Mouse (Mus musculus) heart, postnatal 36 days (tissue): Measurements from ENCODE around the gene Ccdc175. TPM values are rescaled to one million over a fixed set of nuclear protein-coding genes. Genes with fewer than 3 reads are reported as not detected.

ENCODE experiments used
- DNase-seq, 2 experiments: peaks; one replicate each; pipeline ENCODE4 v3.0.0; 2021 to 2022
- intact Hi-C: fragments of 180-260 bp; cut with DNase I; formaldehyde crosslinking; loops from one replicate; pipeline ENCODE4 v1.15.1; 2025
- total RNA-seq, 2 experiments: library from RNA; stranded (reverse); gene quantifications; 2 replicates each; pipeline ENCODE4 v1.2.3; 2021

The Ccdc175 gene
- total RNA-seq: not detected

DNA sequence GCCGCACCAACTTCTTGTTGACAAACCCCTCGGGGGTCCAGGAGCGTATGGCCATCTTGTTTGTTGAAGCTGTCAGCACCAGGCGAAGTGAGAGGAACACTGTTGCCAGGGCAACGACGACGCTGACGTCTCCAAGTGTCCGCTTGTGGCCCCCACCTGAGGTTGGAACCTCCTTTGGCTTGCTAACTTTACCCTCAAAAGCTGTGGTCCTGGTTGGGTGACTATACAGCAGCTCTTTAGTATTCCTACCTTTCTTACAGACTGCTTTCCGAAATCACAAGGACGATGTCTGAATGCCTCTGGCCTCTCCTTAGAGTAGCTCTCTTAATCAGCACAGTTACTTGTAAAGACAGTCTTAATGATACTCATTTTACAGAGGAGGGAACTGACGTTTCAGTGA is at the start of gene Ccdc175:
Gene Ccdc175, minus strand, starts transcription at position 101 of the 400 bp plus-strand sequence.
- intact Hi-C loops: no loop called here
- DNase-seq: no peak

DNA sequence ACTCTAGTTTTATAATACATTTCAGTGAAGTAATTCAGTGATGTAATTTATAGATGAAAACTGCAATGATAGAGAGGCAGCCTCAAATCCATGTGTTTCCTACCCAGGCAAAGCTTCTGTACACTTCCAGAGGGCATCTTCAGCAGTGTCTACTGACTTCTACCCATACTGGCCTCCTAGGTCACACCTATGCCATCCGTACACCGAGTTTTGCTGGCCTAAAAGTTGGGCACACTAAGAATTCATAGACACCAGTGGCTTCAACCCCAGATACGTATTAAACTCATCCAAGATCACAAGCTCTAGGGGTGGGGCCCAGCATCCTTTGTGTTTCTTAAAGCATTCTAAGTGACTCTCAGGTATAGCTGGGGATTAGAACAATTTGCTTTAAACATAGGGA is 49.3 kb upstream of the Ccdc175 start:
- no peak for DNase-seq
- intact Hi-C loops: no loop called here

DNA sequence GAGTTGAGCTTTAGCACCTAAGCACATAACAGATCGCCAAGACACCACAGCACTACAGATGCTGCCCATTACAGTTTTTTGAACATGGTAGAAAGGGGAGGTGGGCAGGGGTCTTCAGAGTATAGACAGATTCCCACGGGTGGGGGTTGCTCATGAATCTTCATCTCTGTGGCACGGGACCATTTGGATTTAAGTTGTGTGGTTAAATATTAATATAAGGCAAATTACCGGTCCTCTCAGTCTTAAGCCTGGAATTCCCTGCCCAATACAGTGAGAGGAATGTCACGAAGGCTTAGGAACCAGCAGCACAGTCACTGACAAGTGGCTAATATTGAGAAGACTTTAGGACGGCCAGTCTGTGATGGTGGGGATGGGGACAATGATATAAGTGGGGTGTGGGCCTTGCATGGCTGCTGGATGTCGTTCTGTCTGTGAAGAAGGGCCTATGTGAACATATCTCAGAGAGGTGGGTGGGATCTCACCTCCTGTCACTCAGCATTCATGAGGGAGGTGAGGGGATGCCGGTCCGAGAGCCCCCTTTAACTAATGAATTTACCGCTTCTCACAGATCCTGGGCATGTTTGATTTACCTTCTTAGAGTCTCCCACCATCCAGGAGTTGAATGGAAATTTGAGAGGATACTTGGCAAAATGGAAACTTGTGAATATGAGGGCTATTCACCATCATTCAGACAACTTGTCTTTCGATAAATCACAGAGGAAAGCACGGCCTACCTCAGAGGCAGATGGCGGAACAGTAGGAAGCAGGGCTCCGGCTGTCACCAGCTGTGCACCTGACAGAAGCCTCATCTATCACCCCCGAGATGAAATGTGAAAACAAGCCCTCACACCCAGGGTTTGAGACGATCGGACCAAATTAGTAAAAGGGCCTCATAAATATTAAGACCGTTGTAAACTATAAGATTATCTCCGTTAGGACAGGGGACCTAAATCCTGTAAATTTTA is 48.3 kb upstream of the Ccdc175 start:
- DNase-seq: no peak
- intact Hi-C loops: no loop called here

DNA sequence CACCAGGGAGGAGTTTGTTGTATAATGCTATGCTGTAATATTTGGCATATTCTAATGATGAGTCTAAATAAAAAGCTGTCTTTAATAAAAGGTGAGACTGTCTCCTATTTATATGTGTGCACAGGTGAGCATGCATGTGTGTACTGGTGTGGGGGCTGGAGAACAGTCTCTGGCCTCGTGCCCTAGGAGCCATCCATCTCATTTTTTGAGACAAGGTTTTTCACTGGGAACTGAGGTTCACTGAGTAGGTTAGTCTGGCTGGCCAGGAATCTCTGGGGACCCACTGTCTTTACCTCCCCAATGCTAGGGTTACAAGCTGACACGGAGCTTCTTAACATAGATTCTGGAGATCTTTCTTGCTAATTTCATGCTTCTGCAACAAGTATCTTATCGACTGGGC is 47.3 kb upstream of the Ccdc175 start:
- no peak for DNase-seq
- intact Hi-C loops: no loop called here

DNA sequence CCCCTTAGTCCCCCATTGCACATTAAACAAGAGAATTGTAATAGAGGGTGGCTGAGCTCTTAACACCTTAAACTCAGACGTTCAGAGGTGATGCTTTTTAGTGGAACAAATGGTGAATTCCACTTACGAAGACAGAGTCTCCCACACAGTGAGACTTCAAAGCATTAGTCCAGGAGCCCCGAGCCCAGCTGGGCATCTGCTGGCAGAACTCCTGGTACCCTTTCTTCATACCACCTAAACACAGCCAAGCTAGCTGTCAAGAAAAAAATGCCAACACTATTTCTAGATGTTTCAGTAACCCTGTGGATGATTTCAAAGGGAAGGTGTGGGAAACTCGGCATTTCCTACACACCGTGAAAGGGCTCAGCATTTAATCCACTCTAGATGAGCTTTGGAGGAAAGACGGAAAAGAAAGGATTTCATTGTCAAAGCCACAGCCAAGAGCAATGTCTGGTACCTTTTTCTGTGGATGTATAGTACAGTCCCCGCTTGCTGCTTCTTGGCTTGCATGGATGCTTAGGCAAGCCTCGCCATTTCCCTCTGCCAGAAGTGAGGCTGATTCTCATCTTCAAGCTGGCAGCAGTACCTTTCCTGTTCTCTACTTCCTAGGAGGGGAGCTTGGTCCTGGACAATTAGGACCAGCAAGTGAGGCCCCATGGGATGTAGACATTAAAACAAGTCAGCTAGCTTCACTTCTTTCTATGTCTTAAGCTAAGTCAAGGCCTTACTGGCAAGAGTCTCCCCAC is 44.8 kb upstream of the Ccdc175 start:
- intact Hi-C loops: no loop called here
- no peak for DNase-seq

DNA sequence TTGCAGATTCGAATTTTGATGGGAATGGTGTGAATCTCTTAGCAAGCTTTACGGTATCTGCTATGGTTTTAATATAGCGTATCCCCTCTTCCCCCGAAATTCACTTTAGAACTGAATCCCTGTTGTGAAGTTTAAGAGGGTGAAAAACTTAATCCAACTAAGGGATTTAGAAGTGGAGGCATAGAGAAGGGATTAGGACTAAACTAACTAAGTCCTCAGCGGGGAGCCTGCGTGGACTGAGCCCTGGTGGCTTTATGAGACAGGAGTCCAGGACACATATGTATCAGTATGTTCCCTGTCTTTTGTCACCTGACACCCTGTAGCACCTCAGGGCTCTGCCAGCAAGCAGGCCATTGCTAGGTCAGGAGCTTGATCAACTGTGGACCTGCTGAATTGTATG is 42.9 kb upstream of the Ccdc175 start:
- intact Hi-C loops: no loop called here
- no peak for DNase-seq

DNA sequence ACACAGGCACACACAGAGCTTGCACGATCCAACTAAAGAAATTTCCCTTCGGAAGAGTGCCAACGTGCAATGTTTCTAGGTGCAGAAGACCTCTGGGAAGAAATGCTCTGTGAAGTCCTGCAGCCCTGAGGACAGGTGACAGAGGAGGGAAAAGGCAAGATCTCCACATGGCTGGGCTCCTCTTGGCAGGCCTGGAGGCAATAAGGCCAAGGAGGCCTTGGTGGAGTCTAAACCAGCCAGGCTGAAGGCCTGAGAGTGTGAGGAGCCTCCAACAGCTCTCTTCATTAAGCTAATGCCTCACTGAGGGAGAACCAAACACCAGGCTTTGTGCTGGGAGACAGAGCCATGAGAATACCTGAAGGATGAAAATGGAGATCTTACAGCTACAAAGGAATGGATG is 40.5 kb upstream of the Ccdc175 start:
- intact Hi-C loops: no loop called here
- no peak for DNase-seq

DNA sequence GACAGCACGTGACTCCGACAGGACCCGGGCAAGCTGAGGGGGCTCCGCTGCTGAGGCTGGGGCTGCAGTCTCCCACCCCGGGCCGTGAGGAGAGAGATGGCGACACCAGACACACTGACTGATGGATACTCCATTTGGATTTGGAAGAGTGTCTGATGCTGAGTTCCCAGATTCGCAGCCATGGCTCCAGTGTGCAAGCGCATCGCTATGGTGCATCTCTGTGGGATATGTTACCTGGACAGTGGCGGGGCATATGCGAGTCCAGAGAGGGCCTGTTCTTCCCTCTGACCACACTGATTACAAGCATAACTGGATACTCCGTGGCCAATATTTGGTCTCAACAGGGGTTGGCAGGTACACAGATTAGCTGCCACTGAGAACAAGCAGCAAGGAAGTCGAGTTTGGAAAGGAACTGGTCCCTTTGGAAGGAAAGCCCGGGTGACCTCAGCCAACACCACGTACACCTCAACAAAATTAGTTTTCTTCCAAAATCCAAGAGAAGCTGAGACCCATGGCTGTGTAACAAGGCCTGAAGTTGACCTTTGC is 38.8 kb upstream of the Ccdc175 start:
- intact Hi-C loops: no loop called here
- no peak for DNase-seq

DNA sequence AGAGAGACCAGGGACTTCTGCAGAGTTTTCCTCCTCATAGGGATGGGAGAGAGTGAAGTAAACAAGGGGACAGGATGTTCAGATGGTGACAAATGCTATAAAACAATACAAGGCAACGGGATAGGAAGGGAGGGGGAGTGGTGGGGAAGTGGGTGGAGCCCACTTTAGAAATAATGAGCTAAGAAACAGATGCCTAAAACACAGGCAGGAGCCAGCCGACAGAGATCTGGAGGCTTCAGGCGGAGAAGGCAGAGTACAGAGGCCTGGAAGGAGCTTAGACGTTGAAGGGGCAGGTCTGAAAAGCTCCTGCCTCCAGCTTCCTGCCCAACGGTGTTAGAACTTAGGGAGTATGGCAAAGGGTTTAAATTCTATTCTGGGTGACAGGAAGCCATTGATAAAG is 28.7 kb upstream of the Ccdc175 start:
- intact Hi-C loops: no loop called here
- DNase-seq: peak; percentile 20 to 31

GRCm38 (mm10) chr12:72200828-72201227 is 16.0 kb upstream of the Ccdc175 start:
- intact Hi-C loops: no loop called here
- no peak for DNase-seq

DNA sequence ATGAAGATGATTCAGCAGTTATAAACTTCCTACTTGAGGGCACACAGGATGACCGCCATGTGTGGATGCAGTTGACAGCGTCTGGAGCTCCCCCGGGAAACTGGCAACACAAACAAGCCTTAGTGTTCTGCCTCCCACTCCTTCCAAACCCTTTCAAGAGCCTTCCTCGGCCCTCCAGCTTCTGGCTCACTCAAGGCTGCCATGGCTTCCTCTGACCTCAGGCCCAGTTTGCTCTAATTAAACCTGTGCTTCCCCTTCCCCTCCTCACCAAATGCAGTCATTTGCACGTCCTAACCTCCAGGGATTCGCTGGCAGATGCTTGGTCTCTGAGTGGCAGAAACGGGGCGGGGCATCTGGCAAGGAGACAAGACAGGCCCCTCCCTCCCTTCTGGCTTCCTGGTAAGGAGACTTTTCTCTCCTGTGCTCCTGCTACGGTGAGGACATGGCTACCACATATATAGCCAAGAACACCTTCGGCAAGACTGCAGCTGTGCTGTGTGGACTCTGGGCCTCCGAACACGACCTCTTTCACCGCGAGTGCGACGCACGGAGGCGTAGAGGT is 13.2 kb upstream of the Ccdc175 start:
- intact Hi-C loops: no loop called here
- DNase-seq: peak; percentile 17 to 39

DNA sequence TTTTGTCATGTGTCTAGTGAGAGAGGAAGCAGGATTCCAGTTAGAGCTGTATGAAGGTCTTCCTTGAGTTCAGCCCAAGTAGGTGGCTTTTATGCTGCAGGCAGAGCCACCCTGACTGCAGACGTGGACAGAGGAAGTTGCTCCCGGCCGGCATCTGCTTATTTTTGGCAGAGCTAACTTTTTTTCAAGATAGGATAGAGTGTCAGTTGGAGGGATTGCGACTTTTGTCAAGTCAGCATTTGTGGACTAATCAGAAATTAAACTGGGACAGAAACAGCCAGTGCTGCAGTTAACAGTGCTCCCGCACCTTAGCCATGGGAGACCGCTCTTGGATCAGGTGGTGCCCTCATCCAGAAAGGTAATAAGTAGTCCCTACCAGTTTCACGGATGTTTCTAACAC is 12.6 kb upstream of the Ccdc175 start:
- no peak for DNase-seq
- intact Hi-C loops: no loop called here

DNA sequence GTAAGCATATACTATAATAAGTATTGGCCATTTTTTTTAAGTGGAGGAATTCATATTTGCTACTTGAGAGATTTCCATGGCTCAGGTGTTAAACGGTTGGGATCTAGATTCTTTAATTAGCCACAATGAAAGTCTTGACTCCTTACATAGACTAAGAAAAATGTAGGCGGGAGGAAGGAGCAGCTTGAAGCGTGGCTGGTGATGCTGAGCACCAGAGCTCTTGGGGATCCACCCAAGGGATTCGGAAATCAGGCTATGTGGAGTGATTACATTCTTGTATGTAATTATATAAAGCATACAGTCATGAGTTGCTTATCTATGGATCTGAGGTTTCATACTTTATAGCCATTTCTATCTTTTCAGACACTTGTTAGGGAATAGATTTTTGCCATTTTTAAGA is 5.3 kb downstream of the Ccdc175 start:
- intact Hi-C loops: no loop called here
- no peak for DNase-seq

DNA sequence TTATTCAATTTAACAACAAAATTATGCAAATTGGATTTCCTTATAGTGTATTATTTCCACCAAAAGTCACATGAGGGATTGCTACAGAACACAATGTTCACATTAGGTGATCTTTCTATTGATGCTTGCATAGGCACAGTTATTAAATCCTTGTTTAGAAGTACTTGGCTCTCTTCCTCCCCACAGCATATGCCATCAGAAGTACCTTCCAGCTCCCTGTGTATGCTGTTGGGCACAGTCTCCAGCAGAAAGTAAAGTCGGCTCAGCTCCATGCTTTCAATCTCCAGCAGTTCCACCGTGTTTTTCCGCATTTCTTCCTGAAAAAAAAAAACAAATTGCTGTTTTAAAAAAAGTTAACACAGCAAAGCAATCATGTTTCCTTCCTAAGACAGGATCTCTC is 6.5 kb downstream of the Ccdc175 start:
- no peak for DNase-seq
- intact Hi-C loops: no loop called here

- intact Hi-C loops: no loop called here
- DNase-seq: no peak
These were observed 26.4 kb downstream of the Ccdc175 start for GRCm38 (mm10) chr12:72158421-72158820.

DNA sequence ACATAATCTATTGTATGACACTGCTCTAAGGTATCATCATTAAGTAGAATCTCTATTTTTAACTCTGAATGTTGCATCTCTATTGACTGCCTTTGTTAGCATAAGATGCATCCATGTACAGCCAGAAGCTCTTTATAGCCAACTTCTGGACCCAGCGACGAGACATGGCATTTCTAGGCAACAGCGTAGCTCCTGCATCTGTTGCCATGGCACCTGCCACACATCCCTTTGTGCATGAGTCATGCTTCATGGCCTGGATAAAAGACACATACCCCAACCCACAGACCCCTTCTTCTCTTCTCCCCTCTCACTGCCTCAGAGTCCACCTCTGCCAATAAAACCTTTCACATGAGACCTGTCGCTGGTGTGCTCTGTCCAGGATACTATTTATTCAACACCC is 34.0 kb downstream of the Ccdc175 start:
- intact Hi-C loops: no loop called here
- no peak for DNase-seq

DNA sequence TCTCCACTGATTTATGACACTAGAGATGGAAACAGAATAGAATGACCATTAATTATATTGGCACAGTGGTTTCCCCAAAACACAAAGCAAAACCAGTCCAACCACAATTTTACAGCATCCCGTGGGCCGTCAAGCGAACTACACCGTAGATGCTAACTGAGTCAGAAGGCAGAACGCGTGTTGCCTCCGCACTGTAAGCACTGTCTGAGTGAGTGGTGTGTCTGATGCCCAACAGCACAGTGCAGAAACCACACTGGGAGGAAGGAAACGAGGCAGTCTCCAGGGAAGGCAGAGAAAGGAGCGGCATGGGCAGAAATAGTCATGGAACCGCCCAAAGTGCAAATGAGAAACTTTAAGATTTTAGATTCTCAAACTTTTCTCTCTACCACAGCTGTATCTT is 55.6 kb downstream of the Ccdc175 start:
- no peak for DNase-seq
- intact Hi-C loops: no loop called here

DNA sequence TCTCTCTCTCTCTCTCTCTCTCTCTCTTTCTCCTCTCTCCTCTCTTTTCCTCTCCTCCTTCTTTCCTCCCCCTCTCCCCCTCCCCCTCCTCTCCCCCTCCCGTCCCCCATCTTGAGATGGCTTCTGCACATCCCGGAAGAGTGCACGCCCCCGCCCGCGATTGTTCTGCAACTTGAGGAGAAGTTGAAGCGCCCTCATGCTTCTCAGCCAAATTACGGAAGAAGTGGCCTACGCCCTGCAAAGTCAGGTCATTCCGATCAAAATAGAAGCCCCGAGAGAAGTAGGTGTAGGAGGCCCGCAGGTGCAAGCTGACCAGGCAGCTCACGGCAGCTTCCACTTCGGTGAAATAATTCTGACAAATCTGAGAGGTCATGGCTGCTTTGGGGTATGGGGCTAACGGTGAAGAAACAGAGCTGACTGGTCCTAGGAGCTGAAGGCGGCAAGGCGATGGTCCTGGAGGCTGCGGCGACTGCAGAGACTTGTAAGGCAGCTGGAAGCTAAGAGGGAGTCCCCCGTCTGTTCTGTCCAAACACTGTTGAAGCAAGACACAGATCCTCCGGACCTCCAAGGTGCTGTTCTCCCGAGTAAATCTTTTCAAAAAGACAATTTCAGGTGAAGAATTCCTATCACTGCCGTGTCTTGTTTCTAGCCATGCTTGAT is 69.0 kb downstream of the Ccdc175 start:
- DNase-seq: no peak
- intact Hi-C loops: no loop called here

DNA sequence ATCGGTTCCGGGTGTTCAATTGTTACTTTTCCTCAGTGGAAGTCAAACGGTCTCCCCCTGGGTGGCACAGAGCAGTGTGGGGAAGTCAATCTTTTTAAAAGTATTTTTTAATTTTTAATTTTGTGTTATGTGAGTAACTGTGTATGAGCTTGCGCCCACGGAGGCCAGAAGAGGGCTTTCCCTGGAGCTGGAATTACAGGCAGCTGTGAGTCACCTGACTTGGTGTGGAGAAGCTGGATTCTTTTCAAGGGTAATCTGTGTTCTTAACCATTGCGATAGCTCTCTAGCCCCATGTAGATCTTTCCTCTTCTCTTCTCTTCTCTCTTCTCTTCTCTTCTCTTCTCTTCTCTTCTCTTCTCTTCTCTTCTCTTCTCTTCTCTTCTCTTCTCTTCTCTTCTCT is 69.7 kb downstream of the Ccdc175 start:
- peak in 1 of 2 experiments; percentile 6 for DNase-seq
- intact Hi-C loops: no loop called here

- DNase-seq: peak; percentile 68 to 72
- intact Hi-C loops: loop anchor here (1.0 to 10.0 kb wide), 3 partner anchors 141 to 870 kb away; no protein-coding TSS in a partner anchor
These were observed 80.1 kb downstream of the Ccdc175 start for GRCm38 (mm10) chr12:72104525-72105281.
